Mouse (Mus musculus): ENCODE measurements around the gene Grb2. TPM values are rescaled to one million over a fixed set of nuclear protein-coding genes. Genes with fewer than 3 reads are reported as not detected.
A peak's percentile ranks its signal among the peaks of the same experiment; 100 is the strongest.

Grb2 gene
- polyA plus RNA-seq, 2 experiments = 22.4 to 26.0 TPM

- Histone ChIP-seq H3K9ac (replicated peaks) (peak overlapping the region; percentile 81), H3K4me3 (ENCODE audit: insufficient read depth in 1 of 2, low read depth in 2 of 2, low read length in 2 of 2) (peak overlapping the region; percentile 75 to 82), H3K4me2 (ENCODE audit: low read depth) (peak overlapping the region; percentile 90), H3K36me3 (replicated peaks; ENCODE audit: control insufficient read depth, insufficient read depth, low read depth) (peaks cover 23% of the 10 kb centered on the region), H3K9me3 (ENCODE audit: control insufficient read depth, low read length) (no peaks in the 10 kb centered on the region), H3K27me3 (ENCODE audit: control insufficient read depth, insufficient read depth, low read length) (no peaks in the 10 kb centered on the region), H3K4me1 (replicated peaks; ENCODE audit: control insufficient read depth in 2 of 2, insufficient read depth in 2 of 2, low read length in 1 of 2) (peaks cover 8 to 12% of the 10 kb centered on the region in 2 experiments), H3K27ac (peak overlapping the region; percentile 53)
- peak; percentile 27; the same call in 1 of the 2 replicates for ATAC-seq (ENCODE audit: insufficient read depth)
- peak in 1 of 3 experiments; percentile 31 for DNase-seq (ENCODE audit: low read depth in 3 of 3, low spot score in 3 of 3)
- WGBS (ENCODE audit: insufficient replicate concordance) = 1% methylated on average over 13 of the region's 13 CpGs
- TF ChIP-seq CTCF (IDR thresholded peaks at IDR 0.05; ENCODE audit: low read depth) (0 out of 2 replicates have a peak, but pooled peaks have one; percentile 16), EP300 (IDR thresholded peaks at IDR 0.05; ENCODE audit: low read depth) (no peak)
These were observed 96.4 kb downstream of the Grb2 start for GRCm38 (mm10) chr11:115612059-115612409.

- TF ChIP-seq CTCF (IDR thresholded peaks at IDR 0.05; ENCODE audit: low read depth) (no peak), EP300 (IDR thresholded peaks at IDR 0.05; ENCODE audit: low read depth) (no peak)
- 72% methylated on average over 6 of the region's 6 CpGs for WGBS (ENCODE audit: insufficient replicate concordance)
- Histone ChIP-seq H3K27me3 (ENCODE audit: control insufficient read depth, insufficient read depth, low read length) (no peaks in the 10 kb centered on the region), H3K4me1 (replicated peaks; ENCODE audit: control insufficient read depth in 2 of 2, insufficient read depth in 2 of 2, low read length in 1 of 2) (peaks cover 8 to 12% of the 10 kb centered on the region in 2 experiments), H3K36me3 (replicated peaks; ENCODE audit: control insufficient read depth, insufficient read depth, low read depth) (peaks cover 31% of the 10 kb centered on the region), H3K9ac (replicated peaks) (0 out of 2 replicates have a peak overlapping the region, but pooled peaks have one; percentile 81), H3K4me2 (ENCODE audit: low read depth) (peak overlapping the region; percentile 90), H3K27ac (no peak overlapping the region), H3K9me3 (ENCODE audit: control insufficient read depth, low read length) (no peaks in the 10 kb centered on the region), H3K4me3 (ENCODE audit: insufficient read depth in 1 of 2, low read depth in 2 of 2, low read length in 2 of 2) (peak overlapping the region in 1 of 2 experiments; percentile 75; a peak in 2 of 4 replicates)
- ATAC-seq (ENCODE audit: insufficient read depth) = no peak
- no peak for DNase-seq (ENCODE audit: low read depth in 3 of 3, low spot score in 3 of 3)
These were observed 97.2 kb downstream of the Grb2 start for GRCm38 (mm10) chr11:115611173-115611572.

- DNase-seq (ENCODE audit: low read depth in 3 of 3, low spot score in 3 of 3) (no peak), ATAC-seq (ENCODE audit: insufficient read depth) (no peak)
- Histone ChIP-seq H3K4me1 (replicated peaks; ENCODE audit: control insufficient read depth in 2 of 2, insufficient read depth in 2 of 2, low read length in 1 of 2) (peaks cover 8 to 18% of the 10 kb centered on the region in 2 experiments), H3K9ac (replicated peaks) (no peak overlapping the region), H3K4me3 (ENCODE audit: insufficient read depth in 1 of 2, low read depth in 2 of 2, low read length in 2 of 2) (no peak overlapping the region), H3K9me3 (ENCODE audit: control insufficient read depth, low read length) (no peaks in the 10 kb centered on the region), H3K27me3 (ENCODE audit: control insufficient read depth, insufficient read depth, low read length) (no peaks in the 10 kb centered on the region), H3K4me2 (ENCODE audit: low read depth) (no peak overlapping the region), H3K36me3 (replicated peaks; ENCODE audit: control insufficient read depth, insufficient read depth, low read depth) (peaks cover 36% of the 10 kb centered on the region), H3K27ac (no peak overlapping the region)
- no peak for TF ChIP-seq CTCF (IDR thresholded peaks at IDR 0.05; ENCODE audit: low read depth)
- TF ChIP-seq EP300 (IDR thresholded peaks at IDR 0.05; ENCODE audit: low read depth) = no peak
- 57% methylated on average over 3 of the region's 3 CpGs for WGBS (ENCODE audit: insufficient replicate concordance)
These were observed 98.8 kb downstream of the Grb2 start for GRCm38 (mm10) chr11:115609576-115609975.

- Histone ChIP-seq H3K4me1 (replicated peaks; ENCODE audit: control insufficient read depth in 2 of 2, insufficient read depth in 2 of 2, low read length in 1 of 2) (peaks cover 8 to 17% of the 10 kb centered on the region in 2 experiments), H3K27me3 (ENCODE audit: control insufficient read depth, insufficient read depth, low read length) (no peaks in the 10 kb centered on the region), H3K4me3 (ENCODE audit: insufficient read depth in 1 of 2, low read depth in 2 of 2, low read length in 2 of 2) (no peak overlapping the region), H3K36me3 (replicated peaks; ENCODE audit: control insufficient read depth, insufficient read depth, low read depth) (peaks cover 36% of the 10 kb centered on the region), H3K9ac (replicated peaks) (no peak overlapping the region), H3K27ac (no peak overlapping the region), H3K9me3 (ENCODE audit: control insufficient read depth, low read length) (no peaks in the 10 kb centered on the region), H3K4me2 (ENCODE audit: low read depth) (no peak overlapping the region)
- ATAC-seq (ENCODE audit: insufficient read depth) (no peak), DNase-seq (ENCODE audit: low read depth in 3 of 3, low spot score in 3 of 3) (no peak)
- WGBS (ENCODE audit: insufficient replicate concordance) = 82% methylated on average over 23 of the region's 23 CpGs
- no peak for TF ChIP-seq CTCF (IDR thresholded peaks at IDR 0.05; ENCODE audit: low read depth)
- no peak for TF ChIP-seq EP300 (IDR thresholded peaks at IDR 0.05; ENCODE audit: low read depth)
These were observed 99.7 kb downstream of the Grb2 start for GRCm38 (mm10) chr11:115608421-115609399.

GRCm38 (mm10) chr11:115606733-115607132 lies 101.7 kb downstream of the Grb2 start:
- H3K9ac ChIP-seq (replicated peaks) = no peak overlapping the region
- H3K36me3 ChIP-seq (replicated peaks; ENCODE audit: control insufficient read depth, insufficient read depth, low read depth) = peaks cover 36% of the 10 kb centered on the region
- no peaks in the 10 kb centered on the region for H3K9me3 ChIP-seq (ENCODE audit: control insufficient read depth, low read length)
- H3K4me1 ChIP-seq (replicated peaks; ENCODE audit: control insufficient read depth in 2 of 2, insufficient read depth in 2 of 2, low read length in 1 of 2) = peaks cover 7 to 20% of the 10 kb centered on the region in 2 experiments; a peak in 3 of 4 replicates
- H3K4me3 ChIP-seq (ENCODE audit: insufficient read depth in 1 of 2, low read depth in 2 of 2, low read length in 2 of 2) = no peak overlapping the region
- ATAC-seq (ENCODE audit: insufficient read depth) = no peak
- no peak for TF ChIP-seq CTCF (IDR thresholded peaks at IDR 0.05; ENCODE audit: low read depth)
- no peak for TF ChIP-seq EP300 (IDR thresholded peaks at IDR 0.05; ENCODE audit: low read depth)
- no peak overlapping the region for H3K4me2 ChIP-seq (ENCODE audit: low read depth)
- 89% methylated on average over 18 of the region's 18 CpGs for WGBS (ENCODE audit: insufficient replicate concordance)
- H3K27me3 ChIP-seq (ENCODE audit: control insufficient read depth, insufficient read depth, low read length) = no peaks in the 10 kb centered on the region
- no peak overlapping the region for H3K27ac ChIP-seq
- DNase-seq (ENCODE audit: low read depth in 3 of 3, low spot score in 3 of 3) = no peak

Measured in liver, embryonic 14.5 days (tissue).